Mouse (Mus musculus): Measurements from ENCODE around the gene Adamts5. TPM values are rescaled to one million over a fixed set of nuclear protein-coding genes. Genes with fewer than 3 reads are reported as not detected.

Gene Adamts5
- polyA plus RNA-seq, 1 experiment, result 0.85 TPM

DNA sequence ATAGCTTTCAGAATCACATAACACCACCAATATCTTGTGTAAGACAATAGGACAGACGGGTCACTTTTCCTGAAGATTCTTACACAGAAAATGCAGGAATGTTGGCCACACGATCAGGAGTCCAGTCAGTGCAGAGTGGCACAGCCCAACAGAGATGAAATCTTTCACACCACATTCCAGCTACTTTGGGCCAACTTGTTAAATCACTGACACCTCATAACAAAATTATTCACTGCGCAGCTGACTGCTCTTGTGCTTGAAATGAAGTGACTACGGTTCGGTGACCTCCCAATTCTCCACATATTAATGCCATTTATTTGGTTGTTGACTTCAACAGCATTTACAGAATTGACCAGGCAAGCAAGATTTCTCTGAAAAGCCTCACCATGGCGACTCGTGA is 22.6 kb downstream of the Adamts5 start:
- no peak for TF ChIP-seq CTCF (IDR thresholded peaks at IDR 0.05; ENCODE audit: control insufficient read depth, insufficient read depth, insufficient replicate concordance, low read depth, low read length)
- TF ChIP-seq POLR2A (IDR thresholded peaks at IDR 0.05; ENCODE audit: control insufficient read depth, low read depth, low read length), result no peak
- Histone ChIP-seq H3K4me1 (ENCODE audit: control insufficient read depth, insufficient read depth, low read length) (no peaks in the 10 kb centered on the region), H3K36me3 (ENCODE audit: control insufficient read depth, insufficient read depth, low read length) (no peaks in the 10 kb centered on the region), H3K27ac (ENCODE audit: control insufficient read depth, insufficient read depth, low read depth, low read length) (no peak overlapping the region), H3K4me3 (ENCODE audit: control insufficient read depth, low read depth, low read length) (no peak overlapping the region), H3K27me3 (ENCODE audit: control insufficient read depth, insufficient read depth, low read length) (no peaks in the 10 kb centered on the region)

DNA sequence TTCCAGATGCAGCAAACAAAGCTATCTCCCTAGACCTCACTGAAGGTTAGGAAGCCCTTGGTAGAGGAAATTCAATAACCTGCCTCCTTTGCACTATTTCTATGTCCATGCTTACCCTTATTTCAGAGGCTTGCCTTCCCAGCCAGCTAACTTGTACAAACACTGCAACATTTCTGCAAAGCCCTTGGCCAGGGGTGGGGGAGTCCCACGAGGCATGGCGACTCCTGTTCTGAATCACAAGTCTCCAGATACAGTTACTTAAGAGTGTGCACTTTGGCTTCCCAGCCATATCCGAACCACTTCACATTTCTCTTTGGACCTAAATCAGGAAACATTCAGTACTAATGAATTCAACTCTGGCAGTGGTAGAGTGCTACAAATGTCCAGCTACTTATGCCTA is 27.5 kb downstream of the Adamts5 start:
- H3K4me1 ChIP-seq (ENCODE audit: control insufficient read depth, insufficient read depth, low read length), result peaks cover 2% of the 10 kb centered on the region
- H3K36me3 ChIP-seq (ENCODE audit: control insufficient read depth, insufficient read depth, low read length), result no peaks in the 10 kb centered on the region
- H3K27ac ChIP-seq (ENCODE audit: control insufficient read depth, insufficient read depth, low read depth, low read length), result no peak overlapping the region
- H3K27me3 ChIP-seq (ENCODE audit: control insufficient read depth, insufficient read depth, low read length), result no peaks in the 10 kb centered on the region
- TF ChIP-seq POLR2A (IDR thresholded peaks at IDR 0.05; ENCODE audit: control insufficient read depth, low read depth, low read length), result no peak
- H3K4me3 ChIP-seq (ENCODE audit: control insufficient read depth, low read depth, low read length), result no peak overlapping the region

DNA sequence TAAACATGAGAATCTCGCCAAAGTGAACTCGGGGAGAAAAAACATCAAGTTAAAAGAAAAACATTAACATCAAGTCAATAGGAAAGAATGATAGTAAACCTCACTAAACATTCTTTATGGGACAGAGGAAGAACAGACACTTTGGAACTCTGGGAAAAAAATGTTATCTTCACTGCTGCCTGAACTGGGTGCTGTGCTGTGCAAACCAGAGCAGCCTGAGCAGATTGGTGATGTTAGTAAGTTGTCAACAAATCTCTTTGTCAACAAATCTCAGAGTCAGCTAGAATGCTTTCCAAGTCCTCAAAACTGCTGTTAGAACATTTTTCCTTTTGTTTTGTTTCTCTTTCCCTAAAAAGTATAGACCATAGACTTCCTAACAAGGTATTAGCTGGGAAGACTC is 29.7 kb downstream of the Adamts5 start:
- Histone ChIP-seq H3K27me3 (ENCODE audit: control insufficient read depth, insufficient read depth, low read length) (no peaks in the 10 kb centered on the region), H3K36me3 (ENCODE audit: control insufficient read depth, insufficient read depth, low read length) (no peaks in the 10 kb centered on the region), H3K4me1 (ENCODE audit: control insufficient read depth, insufficient read depth, low read length) (peaks cover 2% of the 10 kb centered on the region), H3K27ac (ENCODE audit: control insufficient read depth, insufficient read depth, low read depth, low read length) (no peak overlapping the region), H3K4me3 (ENCODE audit: control insufficient read depth, low read depth, low read length) (no peak overlapping the region)
- TF ChIP-seq CTCF (IDR thresholded peaks at IDR 0.05; ENCODE audit: control insufficient read depth, insufficient read depth, insufficient replicate concordance, low read depth, low read length) (no peak), POLR2A (IDR thresholded peaks at IDR 0.05; ENCODE audit: control insufficient read depth, low read depth, low read length) (no peak)

DNA sequence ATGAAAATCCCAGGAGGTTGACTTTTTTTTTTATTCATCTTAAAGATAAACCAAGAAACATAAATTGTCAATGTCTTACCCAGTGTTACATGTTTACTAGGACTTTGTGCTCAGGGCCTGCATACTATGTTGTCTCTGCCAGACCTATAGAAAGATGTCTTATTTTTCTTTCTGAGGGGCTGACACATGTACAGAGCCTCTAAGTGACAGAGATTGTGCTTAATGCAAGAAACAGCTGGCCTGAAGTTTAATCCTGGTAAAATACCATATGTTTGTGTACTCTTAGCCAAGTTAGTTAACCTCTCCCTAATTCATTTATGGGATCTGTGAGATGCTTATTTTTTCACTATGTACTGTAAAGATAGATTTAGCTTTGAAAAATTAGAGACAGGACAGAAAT is 30.4 kb downstream of the Adamts5 start:
- H3K27me3 ChIP-seq (ENCODE audit: control insufficient read depth, insufficient read depth, low read length), result no peaks in the 10 kb centered on the region
- H3K27ac ChIP-seq (ENCODE audit: control insufficient read depth, insufficient read depth, low read depth, low read length), result no peak overlapping the region
- peaks cover 2% of the 10 kb centered on the region for H3K4me1 ChIP-seq (ENCODE audit: control insufficient read depth, insufficient read depth, low read length)
- H3K36me3 ChIP-seq (ENCODE audit: control insufficient read depth, insufficient read depth, low read length), result no peaks in the 10 kb centered on the region
- TF ChIP-seq CTCF (IDR thresholded peaks at IDR 0.05; ENCODE audit: control insufficient read depth, insufficient read depth, insufficient replicate concordance, low read depth, low read length) (no peak), POLR2A (IDR thresholded peaks at IDR 0.05; ENCODE audit: control insufficient read depth, low read depth, low read length) (no peak)
- H3K4me3 ChIP-seq (ENCODE audit: control insufficient read depth, low read depth, low read length), result no peak overlapping the region

DNA sequence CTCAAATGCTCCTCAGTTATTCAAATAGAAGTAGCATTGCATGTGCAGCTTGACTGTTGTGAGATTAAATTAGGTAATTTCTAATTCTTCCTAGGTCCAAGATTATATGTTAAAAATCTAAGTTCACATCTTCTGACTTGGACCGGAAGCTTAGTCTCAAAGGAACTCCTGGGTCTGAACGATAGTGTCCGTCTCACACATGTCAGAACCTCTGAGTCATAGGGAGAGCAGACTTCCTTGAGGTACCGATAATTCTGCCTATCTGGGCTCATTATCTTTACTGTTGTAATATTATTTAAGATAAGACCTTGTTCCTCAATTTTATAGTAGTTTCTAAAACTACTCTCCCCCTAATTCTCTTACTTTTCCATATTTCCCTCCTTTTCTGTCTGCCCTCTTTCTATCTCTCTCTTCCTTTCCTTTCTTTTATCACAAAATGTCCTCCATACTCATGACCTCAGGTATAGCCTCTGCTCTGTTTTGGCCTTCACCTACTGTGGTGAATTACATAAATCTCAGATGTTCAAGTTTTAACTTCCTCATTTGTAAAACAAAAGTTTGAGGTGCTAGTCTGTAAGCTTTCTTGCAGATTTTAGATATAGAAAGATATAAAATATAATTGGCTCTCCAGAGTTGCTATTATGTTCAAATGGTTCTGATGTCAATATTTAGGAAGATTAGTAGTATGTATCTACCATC is 36.8 kb downstream of the Adamts5 start:
- H3K4me3 ChIP-seq (ENCODE audit: control insufficient read depth, low read depth, low read length), result no peak overlapping the region
- no peaks in the 10 kb centered on the region for H3K36me3 ChIP-seq (ENCODE audit: control insufficient read depth, insufficient read depth, low read length)
- TF ChIP-seq POLR2A (IDR thresholded peaks at IDR 0.05; ENCODE audit: control insufficient read depth, low read depth, low read length), result no peak
- no peak for TF ChIP-seq CTCF (IDR thresholded peaks at IDR 0.05; ENCODE audit: control insufficient read depth, insufficient read depth, insufficient replicate concordance, low read depth, low read length)
- no peaks in the 10 kb centered on the region for H3K27me3 ChIP-seq (ENCODE audit: control insufficient read depth, insufficient read depth, low read length)
- no peak overlapping the region for H3K27ac ChIP-seq (ENCODE audit: control insufficient read depth, insufficient read depth, low read depth, low read length)
- H3K4me1 ChIP-seq (ENCODE audit: control insufficient read depth, insufficient read depth, low read length), result peaks cover 2% of the 10 kb centered on the region; the same call in 1 of the 2 replicates

DNA sequence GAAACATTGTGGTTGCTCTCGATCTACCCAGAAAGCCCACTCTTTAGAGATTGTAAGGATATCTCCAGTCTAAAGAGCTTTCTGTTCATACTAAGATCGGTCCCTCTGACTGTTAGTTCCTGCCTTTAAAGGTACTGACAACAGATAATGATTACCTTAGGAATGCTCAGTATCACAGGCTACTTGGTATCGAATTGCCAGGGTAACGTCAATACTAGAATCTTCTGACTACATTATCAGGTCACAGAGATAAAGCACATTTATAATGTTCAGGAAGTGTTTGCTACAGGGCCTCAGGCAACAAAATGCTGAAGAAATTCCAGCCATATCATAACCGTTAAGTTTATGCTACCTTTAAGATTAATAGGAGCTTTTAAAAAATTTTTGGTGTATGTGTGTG is 47.1 kb downstream of the Adamts5 start:
- Histone ChIP-seq H3K36me3 (ENCODE audit: control insufficient read depth, insufficient read depth, low read length) (no peaks in the 10 kb centered on the region), H3K4me3 (ENCODE audit: control insufficient read depth, low read depth, low read length) (no peak overlapping the region), H3K27ac (ENCODE audit: control insufficient read depth, insufficient read depth, low read depth, low read length) (no peak overlapping the region), H3K4me1 (ENCODE audit: control insufficient read depth, insufficient read depth, low read length) (no peaks in the 10 kb centered on the region), H3K27me3 (ENCODE audit: control insufficient read depth, insufficient read depth, low read length) (no peaks in the 10 kb centered on the region)
- TF ChIP-seq POLR2A (IDR thresholded peaks at IDR 0.05; ENCODE audit: control insufficient read depth, low read depth, low read length), result no peak
- no peak for TF ChIP-seq CTCF (IDR thresholded peaks at IDR 0.05; ENCODE audit: control insufficient read depth, insufficient read depth, insufficient replicate concordance, low read depth, low read length)

DNA sequence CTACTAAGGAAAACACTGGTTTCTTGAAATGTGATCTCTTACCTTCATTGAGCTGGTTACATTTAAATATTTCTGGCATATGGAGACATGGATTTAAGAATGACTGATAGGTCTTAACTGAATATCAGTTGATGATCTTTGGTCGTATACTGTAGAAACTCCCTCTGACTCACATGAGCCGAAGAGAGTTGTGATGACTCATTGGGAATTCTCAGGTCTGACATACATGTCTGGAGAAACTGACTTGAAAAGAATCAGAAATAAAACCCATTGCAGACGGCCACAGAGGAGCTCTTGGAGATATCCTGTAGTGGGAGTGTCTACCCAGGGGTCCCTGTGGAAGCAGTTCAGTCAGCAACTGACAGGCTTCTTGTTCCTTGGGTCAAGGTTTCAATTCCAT is 74.6 kb downstream of the Adamts5 start:
- no peak overlapping the region for H3K4me3 ChIP-seq (ENCODE audit: control insufficient read depth, low read depth, low read length)
- H3K36me3 ChIP-seq (ENCODE audit: control insufficient read depth, insufficient read depth, low read length), result no peaks in the 10 kb centered on the region
- H3K27ac ChIP-seq (ENCODE audit: control insufficient read depth, insufficient read depth, low read depth, low read length), result no peak overlapping the region
- TF ChIP-seq POLR2A (IDR thresholded peaks at IDR 0.05; ENCODE audit: control insufficient read depth, low read depth, low read length) (no peak), CTCF (IDR thresholded peaks at IDR 0.05; ENCODE audit: control insufficient read depth, insufficient read depth, insufficient replicate concordance, low read depth, low read length) (no peak)
- H3K4me1 ChIP-seq (ENCODE audit: control insufficient read depth, insufficient read depth, low read length), result peaks cover 2% of the 10 kb centered on the region; the same call in 1 of the 2 replicates
- H3K27me3 ChIP-seq (ENCODE audit: control insufficient read depth, insufficient read depth, low read length), result no peaks in the 10 kb centered on the region
